Mouse (Mus musculus) lung, postnatal 4 days (tissue): ENCODE measurements around the gene Fscn3.
A peak's percentile ranks its signal among the peaks of the same experiment; 100 is the strongest.

Source experiments
- DNase-seq, 2 experiments: peaks; one replicate each; pipeline ENCODE4 v3.0.0; 2021

Gene Fscn3

GRCm38 (mm10) chr6:28428290-28428689 lies 701 bp downstream of the Fscn3 start, which contains the start of gene Gcc1:
Gene Gcc1, minus strand, starts transcription at chr6:28428390.
- no peak for DNase-seq

GRCm38 (mm10) chr6:28429870-28430269 lies 2.3 kb downstream of the Fscn3 start:
- no peak for DNase-seq

GRCm38 (mm10) chr6:28430795-28431537 lies 3.4 kb downstream of the Fscn3 start:
- DNase-seq = peak; percentile 59 to 64

GRCm38 (mm10) chr6:28431538-28431855 lies 3.9 kb downstream of the Fscn3 start:
- DNase-seq = no peak

GRCm38 (mm10) chr6:28447937-28448336 lies 20.3 kb downstream of the Fscn3 start:
- no peak for DNase-seq

GRCm38 (mm10) chr6:28449253-28449652 lies 21.7 kb downstream of the Fscn3 start, which contains the start of gene Pax4:
Gene Pax4, minus strand, starts transcription at chr6:28449353.
- DNase-seq = no peak

GRCm38 (mm10) chr6:28450481-28450880 lies 22.9 kb downstream of the Fscn3 start:
- no peak for DNase-seq

- DNase-seq = no peak
Measured at GRCm38 (mm10) chr6:28450977-28451376, 23.4 kb downstream of the Fscn3 start.

GRCm38 (mm10) chr6:28459221-28459668 lies 31.7 kb downstream of the Fscn3 start:
- no peak for DNase-seq

GRCm38 (mm10) chr6:28460534-28460933 lies 32.9 kb downstream of the Fscn3 start:
- DNase-seq = peak; percentile 55 to 73

GRCm38 (mm10) chr6:28464630-28465029 lies 37.0 kb downstream of the Fscn3 start:
- no peak for DNase-seq

- DNase-seq = no peak
Measured at GRCm38 (mm10) chr6:28470017-28470602, 42.5 kb downstream of the Fscn3 start.

GRCm38 (mm10) chr6:28470621-28471020 lies 43.0 kb downstream of the Fscn3 start:
- no peak for DNase-seq

GRCm38 (mm10) chr6:28471284-28472035 lies 43.9 kb downstream of the Fscn3 start:
- no peak for DNase-seq

GRCm38 (mm10) chr6:28474211-28474610 lies 46.6 kb downstream of the Fscn3 start:
- DNase-seq = no peak

GRCm38 (mm10) chr6:28474839-28475238 lies 47.2 kb downstream of the Fscn3 start, which contains the start of gene Snd1:
Gene Snd1, plus strand, starts transcription at chr6:28475139.
- no peak for DNase-seq

GRCm38 (mm10) chr6:28479865-28480751 lies 52.5 kb downstream of the Fscn3 start:
- peak; percentile 98 to 100 for DNase-seq

- DNase-seq = no peak
Measured at GRCm38 (mm10) chr6:28480752-28481492, 53.3 kb downstream of the Fscn3 start.

- no peak for DNase-seq
Measured at GRCm38 (mm10) chr6:28482711-28483315, 55.2 kb downstream of the Fscn3 start.

- no peak for DNase-seq
Measured at GRCm38 (mm10) chr6:28486008-28486407, 58.4 kb downstream of the Fscn3 start.

GRCm38 (mm10) chr6:28486471-28486870 lies 58.9 kb downstream of the Fscn3 start:
- DNase-seq = no peak
